Mouse (Mus musculus) lung, adult 2 months (tissue): Measurements from ENCODE around the gene 2610507B11Rik.

Experiments
- CTCF ChIP-seq: fragments of 200-500 bp; IDR thresholded peaks from 2 replicates; pipeline ENCODE4 v1.5.1; 2011; ENCODE audit warnings: mild to moderate bottlenecking, low read length, control low read depth; ENCODE audit not compliant: insufficient read depth
- POLR2A ChIP-seq: fragments of 200-500 bp; IDR thresholded peaks from 2 replicates; pipeline ENCODE4 v1.6.1; 2011; ENCODE audit warnings: low read depth, mild to moderate bottlenecking, control low read depth, low read length, borderline replicate concordance; ENCODE audit errors: extremely low read depth

DNA sequence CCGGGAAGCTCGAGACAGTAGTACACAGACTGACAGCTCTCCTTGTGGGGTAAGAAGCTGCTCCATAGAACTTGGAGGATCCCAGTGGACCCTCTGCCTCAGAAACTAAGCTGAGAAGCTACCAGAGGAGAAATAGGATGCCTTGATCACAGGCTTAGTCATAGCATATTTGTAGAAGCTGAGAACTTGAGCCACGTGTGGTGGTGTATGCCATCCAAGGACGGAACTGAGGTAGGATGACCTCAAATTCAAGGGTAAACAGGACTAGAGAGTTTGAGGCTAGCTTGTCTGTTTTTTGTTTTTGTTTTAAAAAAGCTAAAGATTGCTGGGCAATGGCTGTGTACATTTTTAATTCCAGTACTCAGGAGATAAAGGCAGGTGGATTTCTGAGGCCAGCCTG, 43.7 kb downstream of the 2610507B11Rik start:
- TF ChIP-seq CTCF (no peak), POLR2A (no peak)
